Comparison of ENCODE assay signal across 21 mouse cellular contexts in the genomic region with DNA sequence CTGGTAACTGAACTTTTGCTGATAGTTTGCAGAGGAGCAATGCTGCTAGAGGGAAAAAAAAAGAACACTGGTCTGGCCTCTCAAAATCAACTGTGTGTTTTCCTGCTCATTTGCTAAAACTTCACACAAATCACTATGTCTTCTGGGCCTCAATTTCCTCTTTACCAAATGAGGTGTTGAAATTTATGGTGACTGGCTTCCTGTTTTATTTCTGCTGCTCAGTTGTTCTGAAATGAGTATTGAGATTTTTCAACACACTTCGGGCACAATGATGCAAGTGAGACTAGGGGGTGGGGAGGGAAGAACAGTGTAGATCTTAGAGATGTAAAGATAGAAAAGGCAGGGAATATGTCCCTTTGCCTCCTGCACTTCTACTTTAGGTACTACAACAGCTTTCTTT. TPM values are rescaled to one million over a fixed set of nuclear protein-coding genes. Genes with fewer than 3 reads are reported as not detected.
DNase-seq lines count a peak whose midpoint lies in the region; TF ChIP-seq lines count a peak whose summit lies in the region.
"Had no signal": no experiment of that assay in that cellular context is flagged by ENCODE, and none has a peak within 500 bp of the region (broad histone marks: within the 10 kb centered on the region; RNA-seq: fewer than 3 reads in every experiment).

No protein-coding gene starts in this region.

- no peaks in the 10 kb centered on the region for H3K79me2 ChIP-seq in CH12.LX (replicated peaks; ENCODE audit: control insufficient read depth, extremely low read depth, insufficient read depth, poor library complexity, severe bottlenecking)

- peaks cover 0 to 9% of the 10 kb centered on the region in 2 experiments; a peak in 1 of 4 replicates for H3K4me1 ChIP-seq in CH12.LX (ENCODE audit: control insufficient read depth in 1 of 2, insufficient read depth in 2 of 2)
- H3K4me1 ChIP-seq: forebrain, embryonic 15.5 days; intestine, embryonic 15.5 days; limb, embryonic 10.5 days; midbrain, embryonic 13.5 days had no signal

- no peak for TF ChIP-seq RAD21 in CH12.LX (IDR thresholded peaks at IDR 0.05; ENCODE audit: low read depth, low read length)

- TF ChIP-seq CTCF in CH12.LX (conservative IDR thresholded peaks at IDR 0.05 in 1 of 2, IDR thresholded peaks at IDR 0.05 in 1 of 2; ENCODE audit: low read depth in 2 of 2, low read length in 2 of 2): no peak

- H3K4me2 ChIP-seq in CH12.LX (ENCODE audit: insufficient read depth, low read depth, poor library complexity, severe bottlenecking): peak overlapping the region; percentile 36; the same call in 1 of the 2 replicates
- H3K4me2 ChIP-seq: forebrain, embryonic 15.5 days; intestine, embryonic 15.5 days; liver, embryonic 11.5 days; midbrain, embryonic 13.5 days had no signal

- no peaks in the 10 kb centered on the region for H3K9me3 ChIP-seq in CH12.LX (replicated peaks; ENCODE audit: low read length)
- H3K9me3 ChIP-seq: forebrain, embryonic 15.5 days; intestine, embryonic 15.5 days; limb, embryonic 10.5 days; midbrain, embryonic 13.5 days had no signal

- H3K36me3 ChIP-seq in CH12.LX (replicated peaks in 1 of 2; ENCODE audit: control insufficient read depth in 1 of 2, insufficient read depth in 1 of 2, low read length in 1 of 2): no peaks in the 10 kb centered on the region
- H3K36me3 ChIP-seq in splenic B cell, adult 2 months (ENCODE audit: control insufficient read depth, insufficient read depth, low read length, poor library complexity, severe bottlenecking): no peaks in the 10 kb centered on the region
- H3K36me3 ChIP-seq: forebrain, embryonic 15.5 days; intestine, embryonic 15.5 days; limb, embryonic 10.5 days; midbrain, embryonic 13.5 days had no signal

- intact Hi-C loops in gastrocnemius, postnatal 14 days (cut with DNase I; ENCODE audit: low total_unique reads): loop anchor here (10.0 kb wide), 1 partner anchor 384 kb away; no protein-coding TSS in a partner anchor

- in situ Hi-C loops in CH12.LX (cut with MboI; ENCODE audit: low pct_ligation_motif_present, low pct_unique_long_range_greater_than_20kb, low sequenced_read_pairs): no loop called here

- TF ChIP-seq EP300 in CH12.LX (IDR thresholded peaks at IDR 0.05; ENCODE audit: low read length): no peak

- no peak overlapping the region for H3K27ac ChIP-seq in CH12.LX (ENCODE audit: insufficient read depth, low read depth)
- H3K27ac ChIP-seq: forebrain, embryonic 15.5 days; intestine, embryonic 15.5 days; limb, embryonic 10.5 days; midbrain, embryonic 13.5 days had no signal

- DNase-seq in lung, postnatal 25 days (ENCODE audit: low spot score): peak; percentile 22
- no peak for DNase-seq in lung, adult 18-20 months
- peak; percentile 40 for DNase-seq in CH12.LX (ENCODE audit: extremely low read depth)
- DNase-seq in induced T-regulatory cell, adult 2 months (ENCODE audit: low read depth): peak; percentile 38
- DNase-seq in splenic B cell, adult 2 months (ENCODE audit: low read depth, low spot score): peak; percentile 28
- no peak for DNase-seq in right cerebral cortex, postnatal 10 days (ENCODE audit: low spot score in 2 of 2)
- no peak for DNase-seq in gastrocnemius, postnatal 14 days
- DNase-seq: adrenal gland, adult 2 months; cerebellum, adult 11-12 months; cerebellum, postnatal 36 days; lung, postnatal 10 days; right cerebral cortex, adult 18-20 months; thymus, postnatal 4 days had no signal

- no peak for TF ChIP-seq POLR2A in CH12.LX (IDR thresholded peaks at IDR 0.05; ENCODE audit: low read depth, low read length)

- H3K27me3 ChIP-seq in CH12.LX (replicated peaks): no peaks in the 10 kb centered on the region
- H3K27me3 ChIP-seq in splenic B cell, adult 2 months (ENCODE audit: control insufficient read depth, insufficient read depth, low read length, poor library complexity, severe bottlenecking): no peaks in the 10 kb centered on the region
- H3K27me3 ChIP-seq: forebrain, embryonic 15.5 days; intestine, embryonic 15.5 days; midbrain, embryonic 13.5 days had no signal

- dilution Hi-C loops in CH12.LX (cut with MboI; ENCODE audit: extremely low pct_ligation_motif_present, extremely low pct_unique_long_range_greater_than_20kb, low sequenced_read_pairs): no loop called here

- no peak overlapping the region for H3K4me3 ChIP-seq in CH12.LX (replicated peaks in 1 of 3; ENCODE audit: low read depth in 2 of 3, low read length in 2 of 3, poor library complexity in 1 of 3)
- H3K4me3 ChIP-seq: erythroblast, embryonic 14.5 days; forebrain, embryonic 15.5 days; intestine, embryonic 15.5 days; limb, embryonic 10.5 days; midbrain, embryonic 13.5 days; myocyte had no signal

- H3K9ac ChIP-seq in CH12.LX (ENCODE audit: insufficient read depth, low read depth): 0 out of 2 replicates have a peak overlapping the region, but pooled peaks have one; percentile 26
- H3K9ac ChIP-seq: forebrain, embryonic 15.5 days; intestine, embryonic 15.5 days; midbrain, embryonic 13.5 days had no signal

TF ChIP-seq in CH12.LX, 34 proteins besides CTCF, POLR2A, EP300 and RAD21:
- peak; percentile 60; the same call in 1 of the 2 replicates for TF ChIP-seq IRF4 (IDR thresholded peaks at IDR 0.05; ENCODE audit: low read depth, low read length)
- TF ChIP-seq MAFK (IDR thresholded peaks at IDR 0.05; ENCODE audit: insufficient replicate concordance, low read length): no peak
- TF ChIP-seq SIN3A (IDR thresholded peaks at IDR 0.05; ENCODE audit: low read length): no peak

RNA-seq across cellular contexts. Expression of a gene that starts 30.0 kb away (rescaled TPM):
- total RNA-seq in CH12.LX (2012; rRNA removed) (1.0 and 1.2 TPM in 2 replicates), CH12.LX (2014; rRNA removed) (2.7 and 4.3 TPM in 2 replicates)
- 1.3 and 1.4 TPM in 2 replicates for polyA plus RNA-seq in CH12.LX (2012; ENCODE audit: insufficient read length, low read depth)
- total RNA-seq in gastrocnemius, postnatal 14 days (2021): 1 to 10 TPM in 1 of 2 experiments, under 1 TPM in 1; 0.71 to 1.8 TPM
- total RNA-seq: MEL had no signal

Comparison
In these comparisons a context has a peak if more than half of its experiments do, and no peak if none do; other contexts are left out.
1. DNase-seq: peak in lung, postnatal 25 days (single experiment), CH12.LX (single experiment), induced T-regulatory cell, adult 2 months (single experiment) and splenic B cell, adult 2 months (single experiment); none in lung, adult 18-20 months (0 of 2), right cerebral cortex, postnatal 10 days (0 of 2) and gastrocnemius, postnatal 14 days (single experiment).